Mouse (Mus musculus): ENCODE data around the gene Sept11. TPM values are rescaled to one million over a fixed set of nuclear protein-coding genes. Genes with fewer than 3 reads are reported as not detected.

Gene Sept11
- total and polyA plus RNA-seq, 2 experiments from 2014 or later, result 38.2 to 49.5 TPM

- Histone ChIP-seq H3K4me2 (ENCODE audit: low read depth, low read length) (no peak overlapping the region), H3K9ac (replicated peaks; ENCODE audit: low read depth, low read length) (no peak overlapping the region), H3K36me3 (replicated peaks; ENCODE audit: control insufficient read depth, insufficient read depth, low read length) (no peaks in the 10 kb centered on the region), H3K4me3 (ENCODE audit: low read depth, low read length) (no peak overlapping the region), H3K9me3 (replicated peaks; ENCODE audit: control insufficient read depth, low read length) (no peaks in the 10 kb centered on the region), H3K27me3 (ENCODE audit: control insufficient read depth, insufficient read depth, low read length) (no peaks in the 10 kb centered on the region), H3K27ac (ENCODE audit: low read depth) (no peak overlapping the region), H3K4me1 (ENCODE audit: control insufficient read depth, insufficient read depth) (peaks cover 17% of the 10 kb centered on the region)
- ATAC-seq (ENCODE audit: insufficient read depth, low read depth), result no peak
- no peak for TF ChIP-seq CTCF (IDR thresholded peaks at IDR 0.05; ENCODE audit: low read depth)
- no peak for TF ChIP-seq EP300 (IDR thresholded peaks at IDR 0.05; ENCODE audit: low read depth)
- no peak for DNase-seq (ENCODE audit: low spot score)
- WGBS, result 72% methylated on average over 8 of the region's 8 CpGs
Observed at GRCm38 (mm10) chr5:93103603-93104002, 10.4 kb downstream of the Sept11 start.

GRCm38 (mm10) chr5:93104987-93105823, 12.0 kb downstream of the Sept11 start:
- H3K4me1 ChIP-seq (ENCODE audit: control insufficient read depth, insufficient read depth), result 0 out of 2 replicates have a peak, but pooled peaks cover 8% of the 10 kb centered on the region
- H3K9ac ChIP-seq (replicated peaks; ENCODE audit: low read depth, low read length), result no peak overlapping the region
- no peaks in the 10 kb centered on the region; the same call in 1 of the 2 replicates for H3K36me3 ChIP-seq (replicated peaks; ENCODE audit: control insufficient read depth, insufficient read depth, low read length)
- ATAC-seq (ENCODE audit: insufficient read depth, low read depth), result no peak
- H3K4me3 ChIP-seq (ENCODE audit: low read depth, low read length), result no peak overlapping the region
- no peaks in the 10 kb centered on the region for H3K9me3 ChIP-seq (replicated peaks; ENCODE audit: control insufficient read depth, low read length)
- TF ChIP-seq CTCF (IDR thresholded peaks at IDR 0.05; ENCODE audit: low read depth), result no peak
- TF ChIP-seq EP300 (IDR thresholded peaks at IDR 0.05; ENCODE audit: low read depth), result no peak
- no peak for DNase-seq (ENCODE audit: low spot score)
- H3K27ac ChIP-seq (ENCODE audit: low read depth), result no peak overlapping the region
- H3K4me2 ChIP-seq (ENCODE audit: low read depth, low read length), result no peak overlapping the region
- WGBS, result 62% methylated on average over 4 of the region's 5 CpGs
- no peaks in the 10 kb centered on the region for H3K27me3 ChIP-seq (ENCODE audit: control insufficient read depth, insufficient read depth, low read length)

GRCm38 (mm10) chr5:93106048-93106447, 12.8 kb downstream of the Sept11 start:
- TF ChIP-seq CTCF (IDR thresholded peaks at IDR 0.05; ENCODE audit: low read depth), result no peak
- no peak for TF ChIP-seq EP300 (IDR thresholded peaks at IDR 0.05; ENCODE audit: low read depth)
- no peak overlapping the region for H3K4me3 ChIP-seq (ENCODE audit: low read depth, low read length)
- H3K27me3 ChIP-seq (ENCODE audit: control insufficient read depth, insufficient read depth, low read length), result no peaks in the 10 kb centered on the region
- H3K36me3 ChIP-seq (replicated peaks; ENCODE audit: control insufficient read depth, insufficient read depth, low read length), result no peaks in the 10 kb centered on the region; the same call in none of the 2 replicates
- WGBS, result 92% methylated on average over 4 of the region's 4 CpGs
- ATAC-seq (ENCODE audit: insufficient read depth, low read depth) (no peak), DNase-seq (ENCODE audit: low spot score) (no peak)
- H3K27ac ChIP-seq (ENCODE audit: low read depth), result no peak overlapping the region
- no peaks in the 10 kb centered on the region for H3K9me3 ChIP-seq (replicated peaks; ENCODE audit: control insufficient read depth, low read length)
- H3K4me2 ChIP-seq (ENCODE audit: low read depth, low read length), result no peak overlapping the region
- 0 out of 2 replicates have a peak, but pooled peaks cover 2% of the 10 kb centered on the region for H3K4me1 ChIP-seq (ENCODE audit: control insufficient read depth, insufficient read depth)
- no peak overlapping the region for H3K9ac ChIP-seq (replicated peaks; ENCODE audit: low read depth, low read length)

GRCm38 (mm10) chr5:93108703-93109102, 15.5 kb downstream of the Sept11 start:
- 90% methylated on average over 4 of the region's 4 CpGs for WGBS
- H3K4me3 ChIP-seq (ENCODE audit: low read depth, low read length), result no peak overlapping the region
- H3K9me3 ChIP-seq (replicated peaks; ENCODE audit: control insufficient read depth, low read length), result no peaks in the 10 kb centered on the region
- no peak overlapping the region for H3K27ac ChIP-seq (ENCODE audit: low read depth)
- no peak overlapping the region for H3K9ac ChIP-seq (replicated peaks; ENCODE audit: low read depth, low read length)
- H3K36me3 ChIP-seq (replicated peaks; ENCODE audit: control insufficient read depth, insufficient read depth, low read length), result peaks cover 6% of the 10 kb centered on the region
- DNase-seq (ENCODE audit: low spot score) (no peak), ATAC-seq (ENCODE audit: insufficient read depth, low read depth) (no peak)
- 0 out of 2 replicates have a peak, but pooled peaks cover 3% of the 10 kb centered on the region for H3K4me1 ChIP-seq (ENCODE audit: control insufficient read depth, insufficient read depth)
- TF ChIP-seq EP300 (IDR thresholded peaks at IDR 0.05; ENCODE audit: low read depth) (no peak), CTCF (IDR thresholded peaks at IDR 0.05; ENCODE audit: low read depth) (no peak)
- no peak overlapping the region for H3K4me2 ChIP-seq (ENCODE audit: low read depth, low read length)
- no peaks in the 10 kb centered on the region for H3K27me3 ChIP-seq (ENCODE audit: control insufficient read depth, insufficient read depth, low read length)

- H3K36me3 ChIP-seq (replicated peaks; ENCODE audit: control insufficient read depth, insufficient read depth, low read length), result peaks cover 6% of the 10 kb centered on the region
- TF ChIP-seq CTCF (IDR thresholded peaks at IDR 0.05; ENCODE audit: low read depth), result no peak
- TF ChIP-seq EP300 (IDR thresholded peaks at IDR 0.05; ENCODE audit: low read depth), result no peak
- H3K27ac ChIP-seq (ENCODE audit: low read depth), result no peak overlapping the region
- 67% methylated on average over 2 of the region's 2 CpGs for WGBS
- DNase-seq (ENCODE audit: low spot score) (no peak), ATAC-seq (ENCODE audit: insufficient read depth, low read depth) (no peak)
- H3K9ac ChIP-seq (replicated peaks; ENCODE audit: low read depth, low read length), result no peak overlapping the region
- H3K4me2 ChIP-seq (ENCODE audit: low read depth, low read length), result no peak overlapping the region
- H3K9me3 ChIP-seq (replicated peaks; ENCODE audit: control insufficient read depth, low read length), result no peaks in the 10 kb centered on the region
- no peaks in the 10 kb centered on the region for H3K27me3 ChIP-seq (ENCODE audit: control insufficient read depth, insufficient read depth, low read length)
- H3K4me3 ChIP-seq (ENCODE audit: low read depth, low read length), result no peak overlapping the region
- 0 out of 2 replicates have a peak, but pooled peaks cover 5% of the 10 kb centered on the region for H3K4me1 ChIP-seq (ENCODE audit: control insufficient read depth, insufficient read depth)
Observed at GRCm38 (mm10) chr5:93109555-93109954, 16.3 kb downstream of the Sept11 start.
